ENCODE assay signal across 11 mouse cellular contexts in genomic region chr4:111485189-111485588, GRCm38 (mm10).
A peak's percentile ranks its signal among the peaks of the same experiment; 100 is the strongest.
DNase-seq lines count a peak whose midpoint lies in the region; ATAC-seq and TF ChIP-seq lines count a peak whose summit lies in the region.
"Had no signal": no experiment of that assay in that cellular context is flagged by ENCODE, and none has a peak within 500 bp of the region (broad histone marks: within the 10 kb centered on the region; RNA-seq: fewer than 3 reads in every experiment).

No protein-coding gene starts in this region.

- H3K4me2 ChIP-seq in hindbrain, postnatal 0 days (ENCODE audit: low read depth, low read length) = no peak overlapping the region
- H3K4me2 ChIP-seq in hindbrain, embryonic 12.5 days (replicated peaks) = no peak overlapping the region
- H3K4me2 ChIP-seq: embryonic facial prominence, embryonic 13.5 days had no signal

- WGBS in hindbrain, postnatal 0 days = 46% methylated on average over 5 of the region's 5 CpGs
- WGBS in hindbrain, embryonic 12.5 days = 69% methylated on average over 5 of the region's 5 CpGs

- no peak overlapping the region for H3K9ac ChIP-seq in hindbrain, postnatal 0 days (replicated peaks; ENCODE audit: low read length)
- H3K9ac ChIP-seq in hindbrain, embryonic 12.5 days = no peak overlapping the region
- H3K9ac ChIP-seq: embryonic facial prominence, embryonic 13.5 days had no signal

- intact Hi-C loops in heart, postnatal 36 days (cut with DNase I) = no loop called here

- peak; percentile 57 for DNase-seq in hindbrain, postnatal 0 days (ENCODE audit: low spot score)
- peak; percentile 50 for DNase-seq in NIH3T3 (ENCODE audit: low read depth)
- peak; percentile 29 to 30 for DNase-seq in heart, postnatal 36 days
- no peak for DNase-seq in adrenal gland, postnatal 10 days
- DNase-seq in testis, postnatal 10 days (ENCODE audit: low spot score) = no peak
- no peak for DNase-seq in cerebellum, postnatal 36 days
- DNase-seq: right cerebral cortex, postnatal 4 days had no signal

- TF ChIP-seq POLR2A in embryonic fibroblast, embryonic 13.5 days (IDR thresholded peaks at IDR 0.05; ENCODE audit: low read depth, low read length) = no peak

- H3K27me3 ChIP-seq in hindbrain, postnatal 0 days (ENCODE audit: insufficient read depth, low read length) = no peaks in the 10 kb centered on the region
- no peaks in the 10 kb centered on the region for H3K27me3 ChIP-seq in hindbrain, embryonic 12.5 days
- H3K27me3 ChIP-seq: embryonic facial prominence, embryonic 13.5 days had no signal

- H3K27ac ChIP-seq in hindbrain, postnatal 0 days = no peak overlapping the region
- H3K27ac ChIP-seq in hindbrain, embryonic 12.5 days = no peak overlapping the region
- H3K27ac ChIP-seq in embryonic fibroblast, embryonic 13.5 days (ENCODE audit: insufficient read depth, low read length) = peak overlapping the region; percentile 3; the same call in 1 of the 2 replicates
- H3K27ac ChIP-seq: embryonic facial prominence, embryonic 13.5 days had no signal

- H3K4me1 ChIP-seq in hindbrain, postnatal 0 days (ENCODE audit: insufficient read depth, low read length) = no peaks in the 10 kb centered on the region
- peaks cover 5% of the 10 kb centered on the region; the same call in 1 of the 2 replicates for H3K4me1 ChIP-seq in hindbrain, embryonic 12.5 days
- peaks cover 2% of the 10 kb centered on the region; the same call in 1 of the 2 replicates for H3K4me1 ChIP-seq in embryonic fibroblast, embryonic 13.5 days (ENCODE audit: control insufficient read depth, insufficient read depth, low read length)

- peak; percentile 73 for ATAC-seq in hindbrain, postnatal 0 days
- no peak for ATAC-seq in hindbrain, embryonic 12.5 days (ENCODE audit: low FRiP score)
- ATAC-seq: intestine, embryonic 16.5 days had no signal

- H3K9me3 ChIP-seq in hindbrain, postnatal 0 days (ENCODE audit: low read length) = no peaks in the 10 kb centered on the region
- H3K9me3 ChIP-seq in hindbrain, embryonic 12.5 days (replicated peaks) = no peaks in the 10 kb centered on the region
- H3K9me3 ChIP-seq: embryonic facial prominence, embryonic 13.5 days had no signal

- no peaks in the 10 kb centered on the region for H3K36me3 ChIP-seq in hindbrain, postnatal 0 days (ENCODE audit: insufficient read depth, low read length)
- H3K36me3 ChIP-seq in hindbrain, embryonic 12.5 days = no peaks in the 10 kb centered on the region
- H3K36me3 ChIP-seq: embryonic facial prominence, embryonic 13.5 days had no signal

- TF ChIP-seq CTCF in hindbrain, postnatal 0 days (IDR thresholded peaks at IDR 0.05; ENCODE audit: low read depth) = no peak
- no peak for TF ChIP-seq CTCF in embryonic fibroblast, embryonic 13.5 days (IDR thresholded peaks at IDR 0.05; ENCODE audit: borderline replicate concordance, insufficient read depth, low read length)

- no peak overlapping the region for H3K4me3 ChIP-seq in hindbrain, postnatal 0 days (ENCODE audit: low read length)
- H3K4me3 ChIP-seq in hindbrain, embryonic 12.5 days = no peak overlapping the region
- H3K4me3 ChIP-seq in embryonic fibroblast, embryonic 13.5 days (ENCODE audit: insufficient read depth, low read length) = no peak overlapping the region
- H3K4me3 ChIP-seq: embryonic facial prominence, embryonic 13.5 days had no signal

Comparison
In these comparisons a context has a peak if more than half of its experiments do, and no peak if none do; other contexts are left out.
1. DNase-seq: peak in hindbrain, postnatal 0 days (single experiment), NIH3T3 (single experiment) and heart, postnatal 36 days (2 of 2); none in adrenal gland, postnatal 10 days (single experiment), testis, postnatal 10 days (single experiment) and cerebellum, postnatal 36 days (0 of 2).